18 mouse cellular contexts compared by ENCODE assay signal in the genomic region with DNA sequence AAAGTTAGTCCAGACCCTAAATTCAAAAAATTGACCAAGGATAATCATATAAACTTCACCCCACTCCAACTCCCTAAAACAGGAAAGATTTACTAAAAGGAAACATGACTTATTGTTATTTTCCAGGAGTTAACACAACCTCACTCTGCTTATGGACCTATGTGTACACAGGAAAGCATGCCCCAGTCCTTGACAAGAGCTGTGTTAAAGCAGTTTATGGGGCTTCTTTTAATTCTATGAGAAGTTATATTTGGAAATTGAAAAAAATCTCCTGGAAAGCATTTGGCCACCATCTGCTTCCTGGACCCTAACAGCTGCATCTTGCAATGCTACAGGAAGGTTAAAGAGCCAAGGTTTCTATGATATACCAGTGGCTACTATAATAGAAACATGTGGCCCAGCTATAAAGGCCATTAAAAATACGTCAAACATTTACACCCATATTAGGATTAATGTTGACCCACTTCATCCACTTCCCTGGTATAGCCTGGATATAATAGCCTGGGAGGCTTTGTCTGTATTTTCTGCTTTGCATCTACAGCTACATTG.
"Had no signal": no experiment of that assay in that cellular context is flagged by ENCODE, and none has a peak within 500 bp of the region (broad histone marks: within the 10 kb centered on the region; RNA-seq: fewer than 3 reads in every experiment).

No protein-coding gene starts in this region.

- ATAC-seq: hindbrain, embryonic 16.5 days; intestine, embryonic 15.5 days; midbrain, embryonic 13.5 days; midbrain, embryonic 16.5 days had no signal

- H3K9me3 ChIP-seq: intestine, embryonic 15.5 days; liver, embryonic 13.5 days; midbrain, embryonic 10.5 days; midbrain, embryonic 13.5 days; neural tube, embryonic 13.5 days; stomach, embryonic 15.5 days had no signal

- H3K4me2 ChIP-seq: intestine, embryonic 15.5 days; liver, embryonic 13.5 days; midbrain, embryonic 13.5 days; neural tube, embryonic 13.5 days; stomach, embryonic 15.5 days had no signal

- H3K27me3 ChIP-seq: intestine, embryonic 15.5 days; liver, embryonic 13.5 days; megakaryocyte, embryonic 14.5 days; midbrain, embryonic 13.5 days; neural tube, embryonic 13.5 days; stomach, embryonic 15.5 days had no signal

- H3K9ac ChIP-seq: intestine, embryonic 15.5 days; liver, embryonic 13.5 days; midbrain, embryonic 13.5 days; neural tube, embryonic 13.5 days; stomach, embryonic 15.5 days had no signal

- H3K4me3 ChIP-seq: intestine, embryonic 15.5 days; liver, embryonic 13.5 days; megakaryocyte, embryonic 14.5 days; midbrain, embryonic 10.5 days; midbrain, embryonic 13.5 days; myocyte; neural tube, embryonic 13.5 days; stomach, embryonic 15.5 days had no signal

- H3K27ac ChIP-seq: intestine, embryonic 15.5 days; liver, embryonic 13.5 days; midbrain, embryonic 10.5 days; midbrain, embryonic 13.5 days; neural tube, embryonic 13.5 days; stomach, embryonic 15.5 days had no signal

- H3K4me1 ChIP-seq: intestine, embryonic 15.5 days; liver, embryonic 13.5 days; megakaryocyte, embryonic 14.5 days; neural tube, embryonic 13.5 days; stomach, embryonic 15.5 days had no signal

- H3K36me3 ChIP-seq: intestine, embryonic 15.5 days; liver, embryonic 13.5 days; midbrain, embryonic 10.5 days; midbrain, embryonic 13.5 days; neural tube, embryonic 13.5 days; stomach, embryonic 15.5 days had no signal

- DNase-seq: kidney, adult 18-20 months; layer of hippocampus, adult 9-11 months; liver, embryonic 13.5 days; lung, adult 2 months; lung, postnatal 10 days; lung, postnatal 36 days; right cerebral cortex, postnatal 25 days; spleen, adult 18-20 months; thymus, postnatal 36 days had no signal
